Mouse (Mus musculus) heart, embryonic 12.5 days (tissue): ENCODE data around the gene Atp5k. TPM values are rescaled to one million over a fixed set of nuclear protein-coding genes. Genes with fewer than 3 reads are reported as not detected.

Experiments
- ATAC-seq: fragments of 200-750 bp; cut with Nextera tagmentation; 2 replicates; pipeline ENCODE4 v1.8.0; 2017; ENCODE audit warnings: moderate TSS enrichment, moderate library complexity; ENCODE audit not compliant: insufficient number of reproducible peaks, low FRiP score
- H3K27ac ChIP-seq: fragments of 300-500 bp; sonication (generic); 2 replicates; pipeline ENCODE4 v1.5.1; 2016; ENCODE audit warnings: mild to moderate bottlenecking, moderate library complexity; ENCODE audit not compliant: poor library complexity, severe bottlenecking
- H3K27me3 ChIP-seq: fragments of 300-500 bp; sonication (generic); replicated peaks from 2 replicates; pipeline ENCODE4 v1.6.1; 2016; ENCODE audit warnings: mild to moderate bottlenecking, moderate library complexity
- H3K36me3 ChIP-seq: fragments of 300-500 bp; sonication (generic); 2 replicates; pipeline ENCODE4 v1.6.1; 2016; ENCODE audit warnings: mild to moderate bottlenecking, moderate library complexity
- H3K4me1 ChIP-seq: fragments of 300-500 bp; sonication (generic); replicated peaks from 2 replicates; pipeline ENCODE4 v1.6.1; 2016; ENCODE audit warnings: mild to moderate bottlenecking
- H3K4me2 ChIP-seq: fragments of 300-500 bp; sonication (generic); 2 replicates; pipeline ENCODE4 v1.6.1; 2016; ENCODE audit warnings: mild to moderate bottlenecking, moderate library complexity
- H3K4me3 ChIP-seq: fragments of 300-500 bp; sonication (generic); 2 replicates; pipeline ENCODE4 v1.5.1; 2016; ENCODE audit warnings: mild to moderate bottlenecking
- H3K9ac ChIP-seq: fragments of 300-500 bp; sonication (generic); 2 replicates; pipeline ENCODE4 v1.6.1; 2016; ENCODE audit warnings: mild to moderate bottlenecking, moderate library complexity
- H3K9me3 ChIP-seq: fragments of 300-500 bp; sonication (generic); replicated peaks from 2 replicates; pipeline ENCODE4 v1.6.1; 2016; ENCODE audit warnings: mild to moderate bottlenecking, moderate library complexity
- whole genome bisulfite sequencing: fragments of 180-500 bp; shearing (Covaris S2); methylation state at CpG from one replicate; pipeline ENCODE4 v1.1.7; 2016; 5-methylcytosine and 5-hydroxymethylcytosine counted together
- polyA plus RNA-seq: library from polyadenylated mRNA; unstranded; fragments of >200 nt; fragmentation: Nextera tagmentation; extraction: Ambion mirVana; gene quantifications from 2 replicates; pipeline ENCODE4 v1.2.1, GENCODE M21; 2016

The Atp5k gene
- polyA plus RNA-seq, 1 experiment from 2014 or later: 891 TPM

DNA sequence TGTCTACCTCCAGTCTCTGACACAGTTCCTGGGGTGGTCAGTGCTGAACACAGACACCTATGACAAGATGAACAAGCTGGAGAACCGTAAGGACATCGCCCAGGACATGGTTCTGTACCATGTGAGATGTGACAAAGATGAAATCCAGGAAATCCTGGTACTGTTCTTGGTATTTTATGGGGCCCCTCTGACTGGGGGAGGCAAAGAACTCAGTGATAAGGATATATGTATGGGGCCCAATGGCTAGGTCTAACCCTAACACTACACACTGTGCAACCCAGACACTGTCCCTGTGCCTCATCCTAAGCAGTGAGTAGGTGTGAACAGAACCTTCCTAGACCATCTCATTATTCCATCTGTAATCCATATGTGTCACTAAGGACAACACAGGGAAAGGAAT lies 10.8 kb downstream of the Atp5k start:
- Histone ChIP-seq H3K4me3 (no peak overlapping the region), H3K27me3 (0 out of 2 replicates have a peak, but pooled peaks cover 3% of the 10 kb centered on the region), H3K4me2 (no peak overlapping the region), H3K36me3 (no peaks in the 10 kb centered on the region), H3K4me1 (no peaks in the 10 kb centered on the region), H3K9ac (no peak overlapping the region), H3K27ac (no peak overlapping the region), H3K9me3 (no peaks in the 10 kb centered on the region)
- 80% methylated on average over 2 of the region's 2 CpGs for WGBS
- no peak for ATAC-seq

GRCm38 (mm10) chr5:108422741-108423140 lies 11.5 kb downstream of the Atp5k start:
- no peaks in the 10 kb centered on the region for H3K36me3 ChIP-seq
- no peak for ATAC-seq
- WGBS: 78% methylated on average over 3 of the region's 3 CpGs

DNA sequence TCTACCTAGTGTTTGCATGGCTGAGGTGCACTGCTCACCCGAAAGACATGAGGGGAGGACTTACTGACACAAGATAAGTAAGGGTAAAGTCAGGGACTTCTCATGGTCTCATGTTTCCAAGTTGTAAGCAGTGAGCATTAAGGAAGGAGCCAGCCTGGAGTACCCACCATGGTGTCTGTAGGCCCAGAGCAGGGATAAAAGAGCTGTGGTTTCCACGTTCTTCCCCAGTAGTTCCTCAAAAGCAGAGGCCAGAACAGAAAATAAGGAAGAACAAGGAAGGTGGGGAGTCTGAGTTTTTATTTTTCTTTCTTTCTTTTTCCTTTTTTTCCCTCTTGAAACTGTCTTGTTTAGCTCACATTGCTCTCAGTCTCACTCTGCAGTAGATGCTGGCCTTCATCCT lies 19.5 kb downstream of the Atp5k start:
- 65% methylated on average over 2 of the region's 2 CpGs for whole genome bisulfite sequencing
- Histone ChIP-seq H3K9me3 (no peaks in the 10 kb centered on the region), H3K27ac (no peak overlapping the region), H3K4me3 (no peak overlapping the region), H3K36me3 (no peaks in the 10 kb centered on the region), H3K4me2 (no peak overlapping the region), H3K27me3 (no peaks in the 10 kb centered on the region), H3K9ac (no peak overlapping the region), H3K4me1 (no peaks in the 10 kb centered on the region)
- no peak for ATAC-seq

More at GRCm38 (mm10) chr5:108422741-108423140, 11.5 kb downstream of the Atp5k start:
- Histone ChIP-seq H3K9ac (no peak overlapping the region), H3K27ac (no peak overlapping the region), H3K27me3 (0 out of 2 replicates have a peak, but pooled peaks cover 3% of the 10 kb centered on the region), H3K4me3 (no peak overlapping the region), H3K9me3 (no peaks in the 10 kb centered on the region), H3K4me1 (no peaks in the 10 kb centered on the region), H3K4me2 (no peak overlapping the region)

GRCm38 (mm10) chr5:108406977-108407376 lies 27.3 kb downstream of the Atp5k start:
- H3K27me3 ChIP-seq: 0 out of 2 replicates have a peak, but pooled peaks cover 3% of the 10 kb centered on the region
- 70% methylated on average over 2 of the region's 2 CpGs for whole genome bisulfite sequencing
- no peaks in the 10 kb centered on the region for H3K9me3 ChIP-seq
- H3K4me2 ChIP-seq: no peak overlapping the region
- no peak overlapping the region for H3K9ac ChIP-seq
- H3K4me3 ChIP-seq: no peak overlapping the region
- ATAC-seq: no peak
- H3K4me1 ChIP-seq: no peaks in the 10 kb centered on the region
- H3K36me3 ChIP-seq: no peaks in the 10 kb centered on the region
- no peak overlapping the region for H3K27ac ChIP-seq

DNA sequence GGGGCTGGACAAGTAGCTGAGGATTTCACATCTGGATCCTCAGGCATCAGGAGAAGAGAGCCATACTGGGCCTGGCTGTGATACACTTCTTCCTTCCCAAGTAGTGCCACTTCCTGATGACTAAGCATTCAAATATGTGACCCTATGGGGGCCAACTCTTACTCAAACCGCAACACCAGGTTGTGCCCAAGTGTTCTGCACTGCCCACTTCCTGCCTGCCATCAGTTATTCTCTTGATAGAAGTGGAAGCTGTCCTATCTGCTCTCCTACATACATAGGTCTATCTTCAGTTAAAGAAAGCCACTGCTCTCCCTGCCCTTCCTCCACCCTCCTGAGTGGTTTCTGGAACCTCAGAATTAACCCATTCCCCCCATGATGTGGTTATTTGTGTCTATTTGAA lies 28.8 kb downstream of the Atp5k start:
- 38% methylated on average over 1 of the region's 1 CpGs for WGBS
- no peak for ATAC-seq
- H3K36me3 ChIP-seq: no peaks in the 10 kb centered on the region
- H3K9ac ChIP-seq: no peak overlapping the region
- H3K9me3 ChIP-seq: no peaks in the 10 kb centered on the region
- no peak overlapping the region for H3K4me2 ChIP-seq
- 0 out of 2 replicates have a peak, but pooled peaks cover 3% of the 10 kb centered on the region for H3K27me3 ChIP-seq
- no peaks in the 10 kb centered on the region for H3K4me1 ChIP-seq
- no peak overlapping the region for H3K4me3 ChIP-seq
- H3K27ac ChIP-seq: no peak overlapping the region

GRCm38 (mm10) chr5:108403453-108403852 lies 30.8 kb downstream of the Atp5k start:
- no peak for ATAC-seq
- 63% methylated on average over 4 of the region's 4 CpGs for WGBS
- Histone ChIP-seq H3K4me1 (no peaks in the 10 kb centered on the region), H3K27me3 (0 out of 2 replicates have a peak, but pooled peaks cover 3% of the 10 kb centered on the region), H3K9me3 (no peaks in the 10 kb centered on the region), H3K36me3 (no peaks in the 10 kb centered on the region), H3K4me3 (no peak overlapping the region), H3K27ac (no peak overlapping the region), H3K4me2 (no peak overlapping the region), H3K9ac (no peak overlapping the region)

GRCm38 (mm10) chr5:108389744-108390143 lies 44.5 kb downstream of the Atp5k start:
- Histone ChIP-seq H3K4me1 (no peaks in the 10 kb centered on the region), H3K4me2 (no peak overlapping the region), H3K27ac (no peak overlapping the region), H3K9ac (no peak overlapping the region), H3K4me3 (no peak overlapping the region), H3K27me3 (peaks cover 19% of the 10 kb centered on the region; the same call in 1 of the 2 replicates), H3K9me3 (no peaks in the 10 kb centered on the region), H3K36me3 (no peaks in the 10 kb centered on the region)
- no peak for ATAC-seq
- WGBS: 69% methylated on average over 3 of the region's 3 CpGs

- ATAC-seq: no peak
- WGBS: 62% methylated on average over 7 of the region's 7 CpGs
Observed at GRCm38 (mm10) chr5:108388201-108388600, 46.0 kb downstream of the Atp5k start, which contains the start of gene Pde6b. TSS of gene Pde6b (plus strand) at chr5:108388391.

DNA sequence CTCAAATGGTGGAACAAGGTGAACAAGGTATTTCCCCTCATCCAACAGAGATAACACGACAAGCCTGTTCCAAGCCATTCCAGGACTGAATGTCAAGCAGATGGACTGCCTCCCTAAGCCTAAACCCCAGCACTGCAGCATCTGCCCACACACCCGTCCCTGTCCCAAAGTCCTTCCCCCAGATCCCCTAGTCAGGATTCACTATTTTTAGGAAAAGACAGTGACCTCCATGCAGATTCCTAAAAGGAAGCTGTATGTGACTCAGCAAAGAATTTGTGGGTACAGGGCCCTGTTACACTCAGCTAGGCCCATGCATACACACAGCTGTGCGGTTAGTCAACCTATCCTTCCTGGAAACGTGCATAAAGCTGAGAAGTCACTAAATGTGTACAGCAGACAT lies 47.8 kb downstream of the Atp5k start:
- no peak for ATAC-seq
- H3K36me3 ChIP-seq: no peaks in the 10 kb centered on the region
- no peak overlapping the region for H3K4me2 ChIP-seq
- WGBS: 66% methylated on average over 4 of the region's 4 CpGs
- H3K4me1 ChIP-seq: no peaks in the 10 kb centered on the region
- H3K9me3 ChIP-seq: no peaks in the 10 kb centered on the region; the same call in 1 of the 2 replicates
- no peak overlapping the region for H3K9ac ChIP-seq
- no peak overlapping the region for H3K27ac ChIP-seq
- H3K4me3 ChIP-seq: no peak overlapping the region
- peaks cover 19% of the 10 kb centered on the region; the same call in 1 of the 2 replicates for H3K27me3 ChIP-seq

More at GRCm38 (mm10) chr5:108388201-108388600, 46.0 kb downstream of the Atp5k start, which contains the start of gene Pde6b:
- Histone ChIP-seq H3K9ac (no peak within 1 kb of the TSS), H3K27ac (no peak within 1 kb of the TSS), H3K36me3 (no peaks in the 10 kb centered on the region), H3K4me2 (no peak within 1 kb of the TSS), H3K9me3 (no peaks in the 10 kb centered on the region), H3K27me3 (peaks cover 19% of the 10 kb centered on the region; the same call in 1 of the 2 replicates), H3K4me3 (no peak within 1 kb of the TSS), H3K4me1 (no peaks in the 10 kb centered on the region)

GRCm38 (mm10) chr5:108385632-108386031 lies 48.6 kb downstream of the Atp5k start:
- H3K9ac ChIP-seq: no peak overlapping the region
- H3K4me2 ChIP-seq: no peak overlapping the region
- ATAC-seq: no peak
- H3K36me3 ChIP-seq: no peaks in the 10 kb centered on the region
- no peak overlapping the region for H3K4me3 ChIP-seq
- H3K9me3 ChIP-seq: no peaks in the 10 kb centered on the region; the same call in 1 of the 2 replicates
- no peak overlapping the region for H3K27ac ChIP-seq
- WGBS: 83% methylated on average over 2 of the region's 2 CpGs
- peaks cover 19% of the 10 kb centered on the region; the same call in 1 of the 2 replicates for H3K27me3 ChIP-seq
- H3K4me1 ChIP-seq: no peaks in the 10 kb centered on the region
